Mouse (Mus musculus) heart, postnatal 10 days (tissue): ENCODE data around the gene Nktr. TPM values are rescaled to one million over a fixed set of nuclear protein-coding genes. Genes with fewer than 3 reads are reported as not detected.

Source experiments
- DNase-seq, 2 experiments: peaks; one replicate each; pipeline ENCODE4 v3.0.0; 2021
- intact Hi-C: fragments of 180-260 bp; cut with DNase I; formaldehyde crosslinking; loops from one replicate; pipeline ENCODE4 v1.15.1; 2025
- total RNA-seq, 2 experiments: library from RNA; stranded (reverse); gene quantifications; 2 replicates each; pipeline ENCODE4 v1.2.3; 2021

Gene Nktr
- total RNA-seq, 2 experiments from 2014 or later: 46.9 to 47.7 TPM

DNA sequence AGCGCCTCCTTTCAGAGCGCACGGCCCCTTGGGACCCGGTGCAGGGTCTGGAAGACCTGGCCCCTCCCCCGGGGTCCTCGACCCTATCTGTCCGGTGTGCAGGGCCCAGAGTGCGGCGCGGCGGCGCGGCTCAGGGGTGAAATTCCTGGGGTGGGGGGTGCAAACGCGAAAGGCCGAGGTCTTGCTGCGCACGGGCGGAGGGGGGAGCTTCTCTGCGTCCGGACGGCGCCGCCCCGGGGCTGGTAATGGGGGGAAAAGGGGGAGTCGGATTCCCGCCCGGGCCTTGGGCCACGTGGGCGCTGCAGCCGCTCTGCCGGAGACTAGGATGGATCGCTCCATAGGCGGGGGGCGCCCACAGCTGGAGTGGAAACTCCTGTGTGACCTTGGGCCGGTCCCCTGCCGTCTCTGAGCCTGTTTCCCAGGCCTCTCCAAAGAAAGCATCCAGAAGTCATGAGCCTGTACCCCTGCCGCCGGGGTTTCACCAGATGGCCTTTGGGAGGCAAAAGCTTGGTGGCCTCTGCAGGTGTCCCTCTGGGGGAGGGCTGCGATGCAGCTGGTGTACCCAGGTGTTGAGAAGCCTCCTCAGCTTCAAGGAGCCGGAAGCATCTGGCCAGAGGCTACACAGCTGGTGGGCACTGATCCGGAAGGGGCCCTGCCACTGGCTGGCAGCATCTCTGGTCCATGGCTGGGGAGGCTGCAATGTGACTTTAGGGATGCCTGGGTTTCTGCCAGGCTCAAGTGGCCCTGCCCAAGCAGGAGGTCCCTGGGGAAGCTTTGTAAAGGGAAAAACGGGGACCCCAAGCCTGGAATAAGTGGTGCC, 41.5 kb downstream of the Nktr start:
- intact Hi-C loops: loop anchor here (2.0 kb wide), 1 partner anchor 16 kb away; the partner anchor contains the start of gene Klhl40
- DNase-seq: peak; percentile 86 to 87

DNA sequence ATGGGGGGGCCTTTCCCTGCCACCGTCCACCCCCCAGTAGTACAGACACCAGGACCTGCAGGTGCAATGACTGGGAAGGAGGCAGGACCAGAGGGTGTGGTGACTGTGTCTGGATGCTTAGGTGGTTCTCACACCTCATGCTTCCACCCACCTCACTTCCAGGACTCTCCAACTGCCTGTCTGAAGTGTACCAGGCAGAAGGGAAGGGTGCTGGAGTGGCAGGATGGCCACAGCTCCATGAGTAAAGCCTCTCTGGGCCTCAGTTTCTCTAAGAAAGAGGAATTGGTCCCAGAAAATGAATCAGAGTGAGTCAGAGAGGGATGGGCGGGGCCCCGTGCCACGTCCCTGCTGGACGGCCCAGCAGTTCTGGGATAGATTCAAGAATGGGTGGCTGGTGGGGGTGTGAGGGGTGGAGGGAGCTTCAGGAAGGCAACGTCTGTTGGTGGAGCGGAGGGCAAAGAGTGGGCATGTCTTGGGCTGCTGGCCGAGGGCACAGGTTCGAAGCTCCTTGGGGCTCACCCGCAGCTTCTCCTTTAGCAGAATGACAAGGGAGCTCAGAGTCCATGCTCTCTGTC, 42.2 kb downstream of the Nktr start:
- intact Hi-C loops: loop anchor here (2.0 kb wide), 1 partner anchor 16 kb away; the partner anchor contains the start of gene Klhl40
- no peak for DNase-seq

DNA sequence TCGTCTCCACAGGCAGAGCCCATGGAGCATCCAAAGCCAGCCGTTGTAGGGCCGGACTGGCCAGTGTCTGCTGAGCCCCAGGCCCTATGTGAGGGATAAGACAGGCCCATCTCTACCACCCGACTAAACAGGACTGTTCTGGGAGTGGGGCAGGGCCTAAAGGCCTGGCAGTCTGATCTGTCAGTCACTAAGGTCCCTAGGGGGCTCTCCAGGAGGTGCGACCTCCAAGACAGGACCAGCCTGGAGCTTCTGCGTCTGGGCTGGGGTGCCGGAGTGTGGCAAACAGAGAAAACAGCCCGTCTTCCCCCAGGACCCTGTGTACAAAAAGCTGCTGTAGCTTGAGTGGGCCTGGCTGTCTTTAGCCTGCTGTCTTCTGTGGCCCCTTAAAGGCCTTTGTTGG, 42.8 kb downstream of the Nktr start:
- intact Hi-C loops: loop anchor here (2.0 kb wide), 1 partner anchor 15 kb away; the partner anchor contains the start of gene Klhl40
- no peak for DNase-seq

GRCm38 (mm10) chr9:121762248-121762647, 43.3 kb downstream of the Nktr start:
- intact Hi-C loops: no loop called here
- no peak for DNase-seq

- intact Hi-C loops: no loop called here
- no peak for DNase-seq
Measured at GRCm38 (mm10) chr9:121762761-121763160, 43.8 kb downstream of the Nktr start.

DNA sequence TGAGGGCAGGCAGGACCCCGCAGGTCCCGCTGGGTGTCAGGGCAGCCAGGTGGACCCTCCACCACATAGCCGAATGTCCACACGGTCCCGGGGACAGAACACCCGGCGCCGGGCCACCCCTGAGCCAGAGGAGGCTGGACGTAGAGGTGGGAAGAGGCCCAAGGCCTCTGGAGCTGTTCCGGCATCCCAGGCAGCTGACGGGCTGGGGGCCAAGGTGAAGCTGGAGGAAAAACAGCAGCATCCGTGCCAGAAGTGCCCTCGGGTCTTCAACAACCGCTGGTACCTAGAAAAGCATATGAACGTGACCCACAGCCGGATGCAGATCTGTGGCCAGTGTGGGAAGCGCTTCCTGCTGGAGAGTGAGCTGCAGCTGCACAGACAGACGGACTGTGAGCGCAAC, 44.7 kb downstream of the Nktr start:
- peak; percentile 71 to 74 for DNase-seq

GRCm38 (mm10) chr9:121765166-121765855, 46.3 kb downstream of the Nktr start:
- intact Hi-C loops: no loop called here
- DNase-seq: no peak

More for the DNA sequence above, 44.7 kb downstream of the Nktr start:
- intact Hi-C loops: no loop called here

- intact Hi-C loops: no loop called here
Measured at GRCm38 (mm10) chr9:121772412-121772811, 53.4 kb downstream of the Nktr start.

DNA sequence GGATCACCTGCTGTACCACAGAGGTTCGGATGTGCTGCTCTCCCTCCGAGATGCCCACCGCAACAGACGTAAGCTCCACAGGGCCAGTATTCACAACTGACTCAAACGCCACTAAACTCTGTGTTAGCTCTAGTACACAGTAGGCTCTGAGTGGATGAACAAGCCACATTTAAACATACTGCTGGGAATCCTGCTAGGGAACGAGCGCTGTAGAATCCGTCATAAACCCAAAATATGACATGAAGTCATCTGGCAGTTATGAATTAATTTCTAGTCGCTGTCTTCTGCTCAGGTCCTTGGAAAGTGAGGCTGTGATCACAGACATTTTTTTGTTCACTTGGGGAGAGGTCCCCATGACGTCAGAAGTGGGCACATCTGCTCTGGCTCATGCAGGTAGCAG, 57.0 kb downstream of the Nktr start:
- intact Hi-C loops: loop anchor here (2.0 kb wide), 1 partner anchor 15 kb away; no protein-coding TSS in a partner anchor
- DNase-seq: no peak

More at GRCm38 (mm10) chr9:121772412-121772811, 53.4 kb downstream of the Nktr start:
- peak in 1 of 2 experiments; percentile 51 for DNase-seq

GRCm38 (mm10) chr9:121776511-121776910, 57.5 kb downstream of the Nktr start:
- peak; percentile 64 to 67 for DNase-seq
- intact Hi-C loops: loop anchor here (2.0 kb wide), 1 partner anchor 16 kb away; no protein-coding TSS in a partner anchor

DNA sequence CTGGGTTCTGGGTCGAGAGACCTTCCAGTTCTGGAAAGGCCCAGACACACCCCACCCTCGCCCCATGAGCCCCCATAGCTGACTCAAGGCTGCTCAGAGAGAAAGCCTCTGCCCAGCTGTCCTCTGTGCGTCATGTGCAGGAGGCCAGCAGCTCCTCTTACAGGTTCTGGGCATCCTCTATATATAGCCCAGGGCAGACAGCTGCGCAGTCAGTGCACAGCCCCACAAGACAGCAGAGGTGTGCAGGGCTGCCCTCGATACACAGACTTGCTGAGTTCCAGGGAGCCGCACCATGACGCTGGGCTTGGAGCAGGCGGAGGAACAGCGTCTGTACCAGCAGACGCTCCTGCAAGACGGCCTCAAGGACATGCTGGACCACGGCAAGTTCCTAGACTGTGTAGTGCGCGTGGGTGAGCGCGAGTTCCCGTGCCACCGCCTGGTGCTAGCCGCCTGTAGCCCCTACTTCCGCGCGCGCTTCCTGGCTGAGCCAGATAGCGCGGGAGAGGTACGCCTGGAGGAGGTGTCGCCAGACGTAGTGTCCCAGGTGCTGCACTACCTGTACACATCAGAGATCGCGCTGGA, 58.6 kb downstream of the Nktr start, which contains the start of gene Klhl40:
Gene Klhl40 (plus strand): TSS at position 124 of the 582 bp plus-strand sequence.
- DNase-seq: peak in 1 of 2 experiments; percentile 61
- intact Hi-C loops: loop anchor here (2.0 kb wide), 1 partner anchor 17 kb away; no protein-coding TSS in a partner anchor

DNA sequence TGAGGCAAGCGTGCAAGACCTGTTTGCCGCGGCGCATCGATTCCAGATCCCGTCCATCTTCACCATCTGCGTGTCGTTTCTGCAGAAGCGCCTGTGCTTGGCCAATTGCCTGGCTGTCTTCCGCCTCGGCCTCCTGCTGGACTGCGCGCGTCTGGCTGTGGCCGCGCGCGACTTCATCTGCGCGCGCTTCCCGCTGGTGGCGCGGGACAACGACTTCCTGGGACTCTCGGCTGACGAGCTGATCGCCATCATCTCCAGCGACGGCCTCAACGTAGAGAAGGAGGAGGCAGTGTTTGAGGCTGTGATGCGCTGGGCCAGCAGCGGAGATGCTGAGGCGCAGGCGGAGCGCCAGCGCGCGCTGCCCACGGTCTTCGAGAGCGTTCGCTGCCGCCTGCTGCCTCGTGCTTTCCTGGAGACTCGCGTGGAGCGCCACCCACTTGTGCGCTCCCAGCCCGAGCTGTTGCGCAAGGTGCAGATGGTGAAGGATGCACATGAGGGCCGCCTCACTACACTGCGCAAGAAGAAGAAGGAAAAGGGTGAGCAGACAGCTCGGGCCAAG, 59.2 kb downstream of the Nktr start:
- DNase-seq: peak; percentile 61 to 66
- intact Hi-C loops: no loop called here

GRCm38 (mm10) chr9:121784801-121785200, 65.8 kb downstream of the Nktr start:
- DNase-seq: no peak
- intact Hi-C loops: no loop called here

DNA sequence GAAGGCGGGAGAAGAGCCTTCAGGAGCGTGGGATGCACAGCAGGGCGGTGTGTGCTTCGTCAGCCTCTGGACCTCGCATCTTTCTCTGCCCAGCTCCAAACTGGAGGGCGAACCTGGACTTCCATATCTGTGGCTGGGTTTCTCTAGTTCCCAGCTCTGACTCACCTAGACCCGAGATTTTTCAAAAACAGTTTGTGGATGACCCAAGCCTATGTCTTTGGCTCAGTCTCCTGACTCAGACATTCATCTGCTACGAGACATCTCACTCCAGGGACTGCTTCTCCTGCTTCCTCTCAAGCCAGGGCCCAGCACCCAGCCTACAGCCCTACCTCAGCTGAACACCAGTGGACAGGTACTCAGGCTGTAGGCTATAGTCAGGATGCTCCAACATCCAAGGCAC, 66.3 kb downstream of the Nktr start:
- intact Hi-C loops: no loop called here
- no peak for DNase-seq

- DNase-seq: no peak
- intact Hi-C loops: no loop called here
Measured at GRCm38 (mm10) chr9:121786359-121786758, 67.4 kb downstream of the Nktr start.

DNA sequence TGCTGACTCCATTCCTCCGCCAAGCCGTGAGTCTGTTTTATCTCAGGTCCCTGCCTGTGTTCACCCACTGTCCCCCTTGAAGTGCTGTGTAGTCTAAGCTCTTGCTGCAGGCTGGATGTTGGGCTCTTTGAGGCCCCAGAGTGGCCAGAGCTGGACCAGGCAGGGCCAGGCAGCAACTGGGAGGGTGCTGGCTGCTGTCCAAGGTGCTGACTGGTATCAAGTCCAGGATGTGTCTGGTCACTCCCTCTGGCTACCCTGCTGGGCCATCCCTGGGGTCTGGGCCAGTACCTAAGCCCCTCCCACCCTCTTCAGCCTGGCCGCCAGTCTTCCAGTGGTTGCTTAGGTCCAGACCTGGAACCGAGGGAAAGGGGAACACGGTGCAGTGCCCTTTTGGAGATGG, 72.2 kb downstream of the Nktr start:
- intact Hi-C loops: no loop called here

GRCm38 (mm10) chr9:121791757-121792521, 73.0 kb downstream of the Nktr start, which contains the start of gene Hhatl:
TSS of gene Hhatl (minus strand) at chr9:121792507.
- intact Hi-C loops: no loop called here

More for the DNA sequence above, 72.2 kb downstream of the Nktr start:
- DNase-seq: peak; percentile 89 to 91

DNA sequence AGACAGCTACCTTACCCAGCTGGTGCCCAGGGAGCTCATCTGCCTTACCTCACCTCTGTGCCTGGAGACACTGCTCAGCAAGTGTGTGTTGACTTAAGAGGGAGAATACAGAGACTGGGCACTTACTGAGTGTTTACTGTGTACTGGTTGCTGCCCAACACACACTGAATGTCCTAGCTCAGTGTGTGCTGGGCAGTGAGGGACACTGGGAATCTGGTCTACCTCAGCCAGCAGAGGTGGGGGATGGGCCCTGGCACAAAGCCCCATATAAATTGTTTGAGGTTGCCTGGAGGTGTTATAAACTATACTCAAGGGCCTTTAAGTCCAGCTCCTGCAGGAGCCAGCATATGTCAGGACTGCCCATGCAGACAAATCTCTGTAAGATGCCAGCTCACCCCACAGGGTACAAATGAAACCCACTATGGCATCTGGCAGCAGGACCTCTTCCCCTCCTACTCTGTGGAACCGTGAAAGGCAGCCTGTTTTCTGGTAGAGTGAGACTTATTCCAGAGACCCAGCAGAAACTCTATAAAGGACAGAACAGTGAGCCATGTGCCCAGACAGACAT, 76.1 kb downstream of the Nktr start:
- intact Hi-C loops: loop anchor here (5.0 kb wide), 1 partner anchor 822 kb away; no protein-coding TSS in a partner anchor
- DNase-seq: peak; percentile 83 to 89

More at GRCm38 (mm10) chr9:121791757-121792521, 73.0 kb downstream of the Nktr start, which contains the start of gene Hhatl:
- peak; percentile 71 for DNase-seq

- no peak for DNase-seq
- intact Hi-C loops: loop anchor here (5.0 kb wide), 1 partner anchor 820 kb away; no protein-coding TSS in a partner anchor
Measured at GRCm38 (mm10) chr9:121797722-121798121, 78.8 kb downstream of the Nktr start.
